Mouse (Mus musculus): Measurements from ENCODE around the gene Suox. TPM values are rescaled to one million over a fixed set of nuclear protein-coding genes. Genes with fewer than 3 reads are reported as not detected.
"Not testable (repeated sequence)": the region's sequence is repeated elsewhere in the genome, so short reads cannot be mapped to it uniquely, and the experiment has no call there.

Gene Suox
- total RNA-seq, 2 experiments from 2014 or later, result 18.7 to 22.7 TPM

- DNase-seq (ENCODE audit: low spot score in 2 of 2), result no peak
Observed at GRCm38 (mm10) chr10:128627398-128628317, 46.2 kb downstream of the Suox start.

DNA sequence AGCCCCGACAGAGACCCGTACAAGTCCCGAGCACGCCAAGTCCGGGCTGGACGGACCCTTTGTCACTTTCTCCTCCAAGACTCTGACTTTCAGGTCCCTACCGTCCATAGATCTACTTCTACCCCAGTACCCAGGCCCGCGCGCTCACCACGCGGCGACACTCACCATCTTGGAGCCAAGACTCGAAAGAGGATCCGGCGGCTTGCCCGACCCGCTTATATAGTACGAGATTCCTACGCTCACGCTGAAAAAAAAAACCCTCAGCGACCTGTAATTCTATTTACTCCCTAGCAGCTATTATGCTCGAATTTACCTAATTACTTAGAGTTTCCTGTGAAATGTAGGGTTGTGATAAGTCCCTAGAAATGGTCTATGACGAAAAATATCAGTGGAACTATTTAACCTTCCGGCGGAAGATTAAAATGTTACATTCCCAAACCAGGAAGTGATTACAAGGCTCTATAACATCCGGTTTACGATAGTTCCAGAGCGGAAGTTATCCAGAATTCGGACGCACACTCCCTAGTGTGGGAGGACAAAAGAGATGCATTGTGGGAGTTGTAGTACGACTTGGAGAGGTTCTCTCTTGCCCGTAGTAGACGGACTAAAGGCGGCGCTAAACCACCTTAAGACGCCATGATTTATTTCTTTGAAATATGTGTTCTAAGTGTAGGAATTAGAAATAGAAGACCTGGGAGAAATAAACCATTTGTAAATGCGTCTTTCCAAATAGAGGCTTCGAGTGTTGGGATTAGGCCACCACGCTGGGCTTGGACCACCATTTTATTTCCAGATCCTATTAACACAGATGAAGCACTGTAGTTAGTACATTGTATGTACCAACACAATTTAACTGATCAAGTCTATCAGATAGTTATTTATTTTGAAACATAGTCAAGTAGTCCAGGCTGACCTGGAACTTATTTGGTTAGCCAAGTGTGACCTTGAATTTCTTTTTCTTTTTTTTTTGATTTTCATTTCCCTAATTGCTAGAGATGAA lies 47.3 kb downstream of the Suox start, which contains the start of gene Rps26:
Gene Rps26 (minus strand): TSS at position 437 of the 1,000 bp plus-strand sequence.
- DNase-seq (ENCODE audit: low spot score in 2 of 2), result peak; percentile 68 to 73

- no peak for DNase-seq (ENCODE audit: low spot score in 2 of 2)
Observed at GRCm38 (mm10) chr10:128625287-128625894, 48.5 kb downstream of the Suox start.

DNA sequence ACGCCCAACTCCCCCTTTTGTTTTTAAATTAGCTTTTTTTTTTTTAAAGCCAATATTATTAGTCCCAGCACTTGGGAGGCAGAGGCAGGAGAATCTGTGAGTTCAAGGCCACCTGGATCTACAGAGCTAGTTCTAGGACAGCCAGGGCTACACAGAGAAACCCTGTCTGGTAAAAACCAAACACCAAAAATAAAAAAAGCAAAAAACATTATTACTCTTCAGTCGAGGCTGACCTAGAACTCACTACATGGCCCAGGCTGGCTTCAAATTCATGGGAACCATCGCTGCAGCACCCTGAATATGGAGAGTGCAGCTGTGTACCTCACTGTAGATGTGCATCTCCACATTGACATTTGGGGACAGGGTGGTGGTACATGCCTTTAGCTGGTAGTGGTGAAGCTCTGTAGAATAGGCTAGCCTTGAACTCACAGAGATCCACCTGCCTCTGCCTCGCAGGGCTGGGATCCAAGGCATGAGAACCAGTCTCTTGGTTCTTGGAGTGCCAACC lies 50.7 kb downstream of the Suox start:
- not testable (repeated sequence) for DNase-seq (ENCODE audit: low spot score in 2 of 2)

DNA sequence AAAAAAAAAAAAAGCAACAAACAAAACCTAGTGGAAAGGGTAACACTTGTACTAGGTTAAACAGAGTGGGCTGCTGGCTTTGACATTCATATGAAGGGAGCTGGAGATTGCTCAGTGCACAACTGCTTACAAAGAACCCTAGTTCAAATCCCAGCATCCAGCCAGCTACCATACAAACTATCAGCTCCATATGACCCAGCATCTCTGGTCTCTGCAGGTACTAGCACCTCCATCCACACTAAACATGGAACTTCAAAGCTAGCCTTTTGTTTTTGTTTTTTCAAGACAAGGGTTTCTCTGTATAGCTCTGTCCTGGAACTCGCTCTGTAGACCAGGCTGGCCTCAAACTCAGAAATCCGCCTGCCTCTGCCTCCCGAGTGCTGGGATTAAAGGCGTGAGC lies 51.2 kb downstream of the Suox start:
- DNase-seq (ENCODE audit: low spot score in 2 of 2), result no peak

DNA sequence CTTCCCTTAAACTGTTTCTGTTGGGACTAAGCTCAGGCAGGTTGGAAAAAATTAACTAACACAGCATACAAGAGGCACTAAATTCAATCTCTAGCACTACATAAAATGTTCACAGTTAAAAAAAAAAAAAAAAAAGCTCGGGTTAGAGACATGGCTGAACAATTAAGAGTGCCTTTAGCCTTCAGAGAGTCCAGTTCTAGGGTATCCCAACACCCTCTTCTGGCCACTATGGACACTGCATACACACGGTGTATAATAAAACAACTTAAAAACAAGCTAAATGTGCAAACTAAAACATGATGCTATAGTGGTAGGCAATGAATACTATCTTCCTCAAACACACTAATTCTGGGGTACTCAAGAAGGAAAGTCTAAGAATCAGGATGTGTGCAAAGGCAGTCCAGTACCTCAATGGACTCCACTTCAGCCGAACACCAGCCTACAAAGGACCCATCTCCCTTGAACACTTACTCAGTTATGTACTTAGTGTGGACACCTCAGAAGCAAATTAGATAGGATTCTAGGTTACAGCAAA lies 51.8 kb downstream of the Suox start:
- no peak for DNase-seq (ENCODE audit: low spot score in 2 of 2)

DNA sequence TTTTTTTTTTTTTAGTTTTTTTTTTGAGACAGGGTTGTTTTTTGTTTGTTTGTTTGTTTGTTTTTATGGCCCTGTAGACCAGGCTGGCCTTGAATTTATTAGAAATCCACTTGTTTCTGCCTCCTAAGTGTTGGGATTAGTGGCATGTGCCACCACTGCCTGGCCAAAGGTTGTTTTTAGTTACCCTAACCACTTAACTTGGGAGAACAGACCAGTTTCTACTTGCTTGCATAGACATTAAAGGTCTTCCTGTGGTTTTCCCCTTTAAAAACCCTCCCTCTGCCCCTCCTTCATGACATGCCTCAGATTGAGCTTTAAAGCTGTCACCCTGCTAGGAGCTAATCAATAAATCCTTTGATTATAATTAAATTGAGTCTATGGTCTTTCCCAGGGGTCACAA lies 53.6 kb downstream of the Suox start:
- DNase-seq (ENCODE audit: low spot score in 2 of 2), result no peak

Other genes with a start within 250 kb of the Suox start
- 100 to 1,000 TPM; 138 to 157 TPM for gene Smarcc2, start 214.8 kb downstream of the Suox start, total RNA-seq (2021)
- gene Myl6, start 179.9 kb downstream of the Suox start, total RNA-seq (2021), result 100 to 1,000 TPM; 703 to 716 TPM
- gene Myl6b, start 175.4 kb downstream of the Suox start, total RNA-seq (2021), result 1 to 10 TPM; 6.8 to 8.2 TPM
- gene Esyt1, start 148.2 kb downstream of the Suox start, total RNA-seq (2021), result 10 to 100 TPM; 30.3 to 34.5 TPM
- 10 to 100 TPM; 10.9 to 11.0 TPM for gene Zc3h10, start 126.3 kb downstream of the Suox start, total RNA-seq (2021)
- gene Rpl41, start 124.8 kb downstream of the Suox start, total RNA-seq (2021), result 1,000 to 10,000 TPM; 3,532 to 3,650 TPM
- 100 to 1,000 TPM; 112 to 119 TPM for gene Pa2g4, start 108.1 kb downstream of the Suox start, total RNA-seq (2021)
- 10 to 100 TPM in 1 of 2 experiments, 1 to 10 TPM in 1; 8.9 to 10.9 TPM for gene Erbb3, start 84.4 kb downstream of the Suox start, total RNA-seq (2021)
- 100 to 1,000 TPM; 935 to 938 TPM for gene Rps26, start 47.3 kb downstream of the Suox start, total RNA-seq (2021)
- gene Ikzf4, start 28.1 kb downstream of the Suox start, total RNA-seq (2021), result 1 to 10 TPM; 3.8 to 4.1 TPM
- 100 to 1,000 TPM; 113 to 115 TPM for gene Rab5b, start 22.2 kb upstream of the Suox start, total RNA-seq (2021)
- 1 to 10 TPM; 2.0 to 2.6 TPM for gene Pmel, start 30.1 kb upstream of the Suox start, total RNA-seq (2021)
- 10 to 100 TPM; 46.8 to 50.3 TPM for gene Cdk2, start 31.0 kb upstream of the Suox start, total RNA-seq (2021)
- gene Dgka, start 70.8 kb upstream of the Suox start, total RNA-seq (2021), result 10 to 100 TPM; 10.9 to 11.8 TPM
- gene Pym1, start 73.8 kb upstream of the Suox start, total RNA-seq (2021), result 10 to 100 TPM; 39.7 to 40.1 TPM
- gene Mmp19, start 116.8 kb upstream of the Suox start, total RNA-seq (2021), result 10 to 100 TPM; 23.8 to 29.2 TPM
- 10 to 100 TPM; 76.6 to 80.8 TPM for gene Dnajc14, start 130.0 kb upstream of the Suox start, total RNA-seq (2021)
- gene Tmem198b, start 130.3 kb upstream of the Suox start, total RNA-seq (2021), result 10 to 100 TPM; 18.0 to 19.5 TPM
- 10 to 100 TPM; 52.2 to 64.4 TPM for gene Sarnp, start 143.3 kb upstream of the Suox start, total RNA-seq (2021)
- gene Ormdl2, start 147.6 kb upstream of the Suox start, total RNA-seq (2021), result 10 to 100 TPM; 31.6 to 32.4 TPM
- 1 to 10 TPM; 5.1 to 8.9 TPM for gene Gdf11, start 217.6 kb upstream of the Suox start, total RNA-seq (2021)
- 100 to 1,000 TPM; 304 to 317 TPM for gene Cd63, start 226.9 kb upstream of the Suox start, total RNA-seq (2021)
- 10 to 100 TPM; 13.5 to 24.2 TPM for gene Rdh5, start 248.8 kb upstream of the Suox start, total RNA-seq (2021)
- 100 to 1,000 TPM; 158 to 168 TPM for gene Bloc1s1, start 250.0 kb upstream of the Suox start, total RNA-seq (2021)